Mouse (Mus musculus) liver, postnatal 0 days (tissue): Measurements from ENCODE around the gene Notch4. TPM values are rescaled to one million over a fixed set of nuclear protein-coding genes. Genes with fewer than 3 reads are reported as not detected.
A peak's percentile ranks its signal among the peaks of the same experiment; 100 is the strongest.

Experiments
- ATAC-seq: fragments of 200-750 bp; cut with Nextera tagmentation; 2 replicates; pipeline ENCODE4 v1.8.0; 2017; ENCODE audit warnings: mild to moderate bottlenecking, moderate library complexity
- DNase-seq: peaks from one replicate; pipeline ENCODE4 v3.0.0-alpha.2; 2016
- H3K27ac ChIP-seq: fragments of 300-500 bp; sonication (generic); 2 replicates; pipeline ENCODE4 v1.5.1; 2014; ENCODE audit warnings: antibody characterized with exemption, moderate library complexity, mild to moderate bottlenecking, low read depth
- H3K27me3 ChIP-seq: fragments of 300-500 bp; sonication (generic); 2 replicates; pipeline ENCODE4 v1.6.1; 2014; ENCODE audit warnings: low read length, control low read depth, mixed read lengths; ENCODE audit not compliant: insufficient read depth
- H3K36me3 ChIP-seq: fragments of 300-500 bp; sonication (generic); replicated peaks from 2 replicates; pipeline ENCODE4 v1.6.1; 2014; ENCODE audit warnings: mild to moderate bottlenecking, control low read depth, low read length, moderate library complexity, mixed read lengths; ENCODE audit not compliant: insufficient read depth
- H3K4me1 ChIP-seq: fragments of 300-500 bp; sonication (generic); 2 replicates; pipeline ENCODE4 v1.6.1; 2014; ENCODE audit warnings: antibody characterized with exemption, mild to moderate bottlenecking, control low read depth; ENCODE audit not compliant: insufficient read depth
- H3K4me2 ChIP-seq: fragments of 300-500 bp; sonication (generic); 2 replicates; pipeline ENCODE4 v1.6.1; 2014; ENCODE audit warnings: low read depth, mild to moderate bottlenecking, low read length, moderate library complexity, mixed read lengths
- H3K4me3 ChIP-seq: fragments of 300-500 bp; sonication (generic); 2 replicates; pipeline ENCODE4 v1.5.1; 2014; ENCODE audit warnings: low read depth, low read length
- H3K9ac ChIP-seq: fragments of 300-500 bp; sonication (generic); replicated peaks from 2 replicates; pipeline ENCODE4 v1.6.1; 2014; ENCODE audit warnings: mild to moderate bottlenecking, moderate library complexity
- H3K9me3 ChIP-seq: fragments of 300-500 bp; sonication (generic); 2 replicates; pipeline ENCODE4 v1.6.1; 2016; ENCODE audit warnings: mild to moderate bottlenecking, control low read depth, low read length, mixed read lengths
- CTCF ChIP-seq: sonication (generic); IDR thresholded peaks from 2 replicates; pipeline ENCODE4 v1.5.1; 2016; ENCODE audit warnings: antibody characterized with exemption, low read depth
- EP300 ChIP-seq: IDR thresholded peaks from 2 replicates; pipeline ENCODE4 v1.6.1; 2016; ENCODE audit warnings: antibody characterized with exemption, low read depth, mild to moderate bottlenecking
- WGBS: fragments of 180-500 bp; shearing (Covaris S2); extraction: QIAGEN DNeasy Blood & Tissue Kit; methylation state at CpG from one replicate; pipeline ENCODE4 v1.1.7; 2014; ENCODE audit not compliant: insufficient replicate concordance; 5-methylcytosine and 5-hydroxymethylcytosine counted together
- polyA plus RNA-seq: library from polyadenylated mRNA; unstranded; fragments of >200 nt; fragmentation: Nextera tagmentation; extraction: Ambion mirVana; gene quantifications from 2 replicates; pipeline ENCODE4 v1.2.1, GENCODE M21; 2015

Gene Notch4
- polyA plus RNA-seq, 1 experiment from 2014 or later, result 1.1 TPM

DNA sequence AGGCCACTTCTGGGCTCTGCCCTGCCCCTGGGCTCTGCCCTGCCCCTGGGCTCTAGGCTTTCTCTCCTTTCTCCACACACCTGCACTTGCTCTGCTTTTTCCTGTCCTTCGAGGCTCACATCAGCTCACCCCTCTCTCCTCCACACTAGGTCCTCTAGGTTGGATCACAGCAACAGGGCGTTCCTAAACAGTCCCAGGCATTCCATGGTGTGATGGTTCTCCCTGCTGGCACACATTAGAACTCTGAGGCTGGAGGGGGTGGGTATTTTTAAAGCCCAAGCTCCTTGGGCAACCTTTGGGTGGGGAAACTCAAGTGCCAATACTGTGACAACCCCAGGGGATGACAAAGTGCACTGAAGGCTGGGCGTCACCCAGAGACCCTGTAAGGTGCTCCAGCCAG is 73.4 kb downstream of the Notch4 start:
- no peaks in the 10 kb centered on the region for H3K36me3 ChIP-seq
- TF ChIP-seq EP300, result no peak
- no peak for TF ChIP-seq CTCF
- no peaks in the 10 kb centered on the region; the same call in 1 of the 2 replicates for H3K9me3 ChIP-seq
- H3K27ac ChIP-seq, result 0 out of 2 replicates have a peak overlapping the region, but pooled peaks have one; percentile 11
- ATAC-seq, result no peak
- H3K27me3 ChIP-seq, result peaks cover under 1% of the 10 kb centered on the region; the same call in 1 of the 2 replicates
- H3K4me1 ChIP-seq, result peaks cover 5% of the 10 kb centered on the region
- H3K9ac ChIP-seq, result no peak overlapping the region
- peak overlapping the region; percentile 22; the same call in 1 of the 2 replicates for H3K4me2 ChIP-seq
- 63% methylated on average over 3 of the region's 3 CpGs for WGBS
- no peak for DNase-seq
- no peak overlapping the region for H3K4me3 ChIP-seq

Other genes starting within 250 kb of the Notch4 start
- not detected in 2 replicates for gene H2-Eb2, start 238.6 kb upstream of the Notch4 start, polyA plus RNA-seq
- not detected in 2 replicates for gene Btnl2, start 209.4 kb upstream of the Notch4 start, polyA plus RNA-seq
- gene Btnl1, start 187.1 kb upstream of the Notch4 start, polyA plus RNA-seq, result not detected in 2 replicates
- 0.08 TPM in 1 of 2 replicates, not detected in the other for gene BC051142, start 165.4 kb upstream of the Notch4 start, polyA plus RNA-seq
- gene Btnl4, start 87.0 kb upstream of the Notch4 start, polyA plus RNA-seq, result not detected in 2 replicates
- gene Btnl6, start 46.9 kb upstream of the Notch4 start, polyA plus RNA-seq, result not detected in 2 replicates
- gene Gpsm3, start 25.5 kb downstream of the Notch4 start, polyA plus RNA-seq, result 19.6 and 24.7 TPM in 2 replicates
- 3.6 and 4.9 TPM in 2 replicates for gene Pbx2, start 27.0 kb downstream of the Notch4 start, polyA plus RNA-seq
- gene Ager, start 33.6 kb downstream of the Notch4 start, polyA plus RNA-seq, result 1.4 and 1.9 TPM in 2 replicates
- 78.4 and 80.0 TPM in 2 replicates for gene Rnf5, start 39.4 kb downstream of the Notch4 start, polyA plus RNA-seq
- 9.9 and 11.1 TPM in 2 replicates for gene Agpat1, start 40.0 kb downstream of the Notch4 start, polyA plus RNA-seq
- 0.46 and 0.66 TPM in 2 replicates for gene Egfl8, start 51.7 kb downstream of the Notch4 start, polyA plus RNA-seq
- gene Ppt2, start 64.2 kb downstream of the Notch4 start, polyA plus RNA-seq, result 19.3 and 19.8 TPM in 2 replicates
- gene Prrt1, start 65.3 kb downstream of the Notch4 start, polyA plus RNA-seq, result 0.05 TPM in 1 of 2 replicates, not detected in the other
- gene Fkbpl, start 80.5 kb downstream of the Notch4 start, polyA plus RNA-seq, result 5.6 and 5.8 TPM in 2 replicates
- gene Atf6b, start 82.9 kb downstream of the Notch4 start, polyA plus RNA-seq, result 12.9 and 13.0 TPM in 2 replicates
- 0.36 TPM in 2 replicates for gene Tnxb, start 106.3 kb downstream of the Notch4 start, polyA plus RNA-seq
- gene C4b, start 179.6 kb downstream of the Notch4 start, polyA plus RNA-seq, result 151 and 198 TPM in 2 replicates
- not detected in 2 replicates for gene Cyp21a1, start 240.3 kb downstream of the Notch4 start, polyA plus RNA-seq